Mouse (Mus musculus): Measurements from ENCODE around the gene Il11ra1.

- no peak for TF ChIP-seq CTCF (IDR thresholded peaks at IDR 0.05; ENCODE audit: borderline replicate concordance, control insufficient read depth, extremely low read depth, insufficient read depth, low read length, poor library complexity)
- no peak for TF ChIP-seq POLR2A (IDR thresholded peaks at IDR 0.05; ENCODE audit: control insufficient read depth, extremely low read depth, insufficient read depth, low read length, poor library complexity)
These were observed 8.5 kb downstream of the Il11ra1 start for GRCm38 (mm10) chr4:41708192-41708745.

Data from thymus, adult 2 months (tissue).